Mouse (Mus musculus) urinary bladder, adult 18-20 months (tissue): ENCODE data around the gene Ambra1.

Source experiments
- DNase-seq, 2 experiments: peaks; one replicate each; pipeline ENCODE4 v3.0.0; 2022; ENCODE audit warnings: low spot score in 2 of 2, mixed read lengths in 2 of 2

Gene Ambra1

DNA sequence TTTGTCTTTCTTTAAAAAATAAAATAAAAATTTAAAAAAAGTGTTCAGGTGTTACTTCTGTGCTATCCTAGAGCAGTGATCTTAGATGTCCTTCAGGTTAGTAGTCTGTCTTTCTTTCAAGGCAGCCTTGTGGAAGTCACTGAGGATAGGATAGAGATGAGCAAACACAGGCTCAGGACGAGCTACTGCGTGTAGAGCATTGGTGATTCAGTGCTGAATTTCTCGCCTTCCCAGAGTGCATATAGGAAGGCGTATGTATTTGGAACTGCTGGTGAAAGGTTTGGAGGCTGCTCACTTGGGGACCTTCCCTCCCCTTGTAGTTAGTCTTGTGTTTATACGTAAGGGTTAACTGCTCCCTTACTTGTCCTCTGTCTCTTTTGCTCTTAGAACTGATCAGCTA, 5.3 kb downstream of the Ambra1 start:
- no peak for DNase-seq

DNA sequence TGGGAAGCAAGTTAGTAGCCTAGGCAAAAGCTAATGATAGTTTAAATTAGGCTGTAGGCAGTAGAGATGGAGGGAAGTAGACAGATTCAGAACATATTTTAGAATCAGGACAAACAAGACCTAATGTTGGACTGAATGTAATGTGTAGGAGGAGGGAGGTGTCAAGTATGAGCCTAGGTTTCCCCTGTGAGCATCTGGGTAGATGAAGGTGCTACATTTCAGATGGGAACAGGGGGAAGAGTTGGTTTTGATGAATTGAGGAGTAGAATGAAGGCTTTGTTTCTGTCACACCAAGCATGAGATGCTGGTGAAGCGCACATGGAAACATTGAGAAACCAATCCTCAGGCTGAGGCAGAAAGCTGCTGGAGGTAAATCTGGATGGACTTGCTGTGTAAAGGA, 9.7 kb downstream of the Ambra1 start:
- no peak for DNase-seq

DNA sequence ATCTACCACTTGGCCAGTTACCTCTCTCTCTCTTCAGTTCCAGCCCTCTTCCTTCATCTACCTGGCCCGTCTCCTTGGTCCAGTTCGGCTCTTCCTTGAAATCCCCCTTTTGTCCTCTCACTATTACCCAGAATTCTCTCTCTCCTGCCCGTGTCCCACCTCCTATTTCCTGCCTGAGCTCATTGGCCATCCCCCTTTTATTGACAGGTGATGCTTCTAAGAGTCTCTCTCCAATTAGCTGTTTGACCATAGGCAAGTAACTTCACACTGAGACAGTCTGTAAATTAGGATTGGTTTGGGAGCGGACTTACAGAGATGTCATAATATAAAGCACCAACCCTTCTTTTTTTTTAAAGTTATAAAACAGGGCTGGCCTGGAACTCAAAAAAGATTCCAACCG, 14.8 kb downstream of the Ambra1 start:
- no peak for DNase-seq

DNA sequence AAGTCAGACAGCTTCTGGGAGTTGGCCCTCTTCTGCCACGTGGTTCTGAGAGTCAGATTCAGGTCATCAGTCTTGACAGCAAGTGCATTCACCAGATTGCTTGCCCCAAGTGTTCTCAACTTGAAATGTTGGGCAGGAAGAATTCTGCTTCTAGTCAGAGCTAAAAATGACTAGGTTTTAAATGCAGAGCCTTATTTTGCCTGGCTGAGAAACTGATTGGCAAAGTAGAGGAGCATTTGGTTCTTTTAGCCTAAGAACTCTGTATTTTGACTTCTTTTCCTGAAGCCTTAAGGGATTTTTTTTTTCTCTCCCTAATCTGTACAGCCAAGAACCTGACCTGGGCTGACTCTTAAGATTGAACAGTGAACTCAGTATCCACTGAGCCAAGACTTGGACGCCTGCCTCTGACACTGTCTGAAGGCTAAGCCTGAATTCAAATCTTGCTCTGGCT, 19.9 kb downstream of the Ambra1 start:
- no peak for DNase-seq

DNA sequence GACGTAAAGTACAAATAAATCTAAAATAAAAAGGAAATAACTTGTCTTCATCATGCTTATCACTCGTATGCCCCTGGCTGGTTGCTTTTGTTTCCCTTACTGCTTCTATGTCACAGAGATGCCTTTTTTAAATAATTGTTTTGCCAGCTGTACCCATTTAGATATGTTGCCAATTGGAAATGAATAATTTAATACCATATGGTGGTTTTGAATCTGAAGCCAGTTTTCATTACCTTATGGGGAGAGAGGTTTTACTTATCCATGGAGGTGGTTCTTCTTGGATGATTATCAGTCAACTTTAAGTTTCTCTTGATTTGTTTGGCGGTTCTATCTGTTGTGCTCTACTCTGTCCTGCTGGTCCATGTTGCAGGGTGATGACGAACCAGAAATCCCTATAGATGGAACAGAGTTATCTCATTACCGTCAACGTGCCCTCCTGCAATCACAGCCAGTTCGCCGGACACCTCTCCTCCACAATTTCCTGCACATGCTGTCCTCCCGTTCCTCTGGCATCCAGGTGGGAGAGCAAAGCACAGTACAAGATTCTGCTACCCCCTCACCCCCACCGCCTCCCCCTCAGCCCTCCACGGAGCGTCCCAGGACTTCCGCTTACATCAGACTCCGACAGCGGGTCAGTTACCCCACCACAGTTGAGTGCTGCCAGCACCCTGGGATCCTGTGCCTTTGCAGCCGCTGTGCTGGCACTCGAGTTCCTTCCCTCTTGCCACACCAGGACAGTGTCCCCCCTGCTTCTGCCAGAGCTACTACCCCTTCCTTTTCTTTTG, 42.2 kb downstream of the Ambra1 start:
- no peak for DNase-seq

DNA sequence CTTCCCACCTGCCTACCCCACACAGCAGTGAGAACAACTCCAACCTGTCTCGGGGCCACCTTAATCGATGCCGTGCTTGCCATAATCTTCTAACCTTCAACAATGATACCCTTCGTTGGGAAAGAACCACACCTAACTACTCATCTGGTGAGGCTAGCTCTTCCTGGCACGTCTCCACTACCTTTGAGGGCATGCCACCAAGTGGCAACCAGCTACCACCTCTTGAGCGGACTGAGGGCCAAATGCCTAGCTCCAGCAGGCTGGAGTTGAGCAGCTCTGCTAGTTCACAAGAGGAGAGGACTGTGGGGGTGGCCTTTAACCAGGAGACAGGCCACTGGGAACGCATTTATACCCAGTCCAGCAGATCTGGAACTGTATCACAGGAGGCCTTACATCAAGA, 43.4 kb downstream of the Ambra1 start:
- no peak for DNase-seq

DNA sequence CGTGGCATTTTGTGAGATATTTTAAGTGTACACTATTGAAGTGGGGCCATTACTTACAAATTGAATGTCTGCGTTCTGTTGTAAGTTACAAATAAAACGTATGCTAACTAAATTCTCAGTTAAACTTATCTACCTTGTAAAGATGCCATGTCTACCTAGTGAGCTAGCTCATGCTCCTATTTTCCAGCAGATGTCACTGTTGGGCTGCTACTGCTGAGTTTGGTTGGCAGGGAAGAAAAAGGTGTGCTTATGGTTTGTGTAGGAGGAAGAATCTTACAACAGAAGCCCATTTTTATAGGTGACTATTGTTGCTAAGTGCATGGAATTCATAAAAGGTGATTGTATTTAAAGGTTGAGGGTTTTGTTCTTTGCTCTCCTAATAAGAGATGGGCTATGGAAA, 49.2 kb downstream of the Ambra1 start:
- no peak for DNase-seq

DNA sequence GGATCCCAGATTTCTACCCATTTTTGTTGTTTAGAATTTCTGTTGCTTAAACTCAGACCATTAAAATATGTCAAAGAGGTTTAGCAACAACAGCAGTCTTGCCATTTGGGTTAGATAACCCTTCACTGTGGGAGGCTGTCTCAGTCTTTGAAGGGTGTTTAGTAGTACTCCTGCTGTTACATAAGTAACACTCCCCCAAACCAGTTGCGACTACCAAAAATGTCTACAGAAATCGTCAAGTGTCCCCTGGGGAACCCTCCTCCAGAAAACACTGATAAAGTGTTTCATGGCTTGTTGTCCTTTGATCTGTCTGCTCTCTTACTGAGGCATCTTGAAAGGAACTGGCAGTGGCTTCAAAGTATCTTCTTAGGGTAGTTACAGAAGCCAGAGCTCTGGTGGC, 61.7 kb downstream of the Ambra1 start:
- no peak for DNase-seq

DNA sequence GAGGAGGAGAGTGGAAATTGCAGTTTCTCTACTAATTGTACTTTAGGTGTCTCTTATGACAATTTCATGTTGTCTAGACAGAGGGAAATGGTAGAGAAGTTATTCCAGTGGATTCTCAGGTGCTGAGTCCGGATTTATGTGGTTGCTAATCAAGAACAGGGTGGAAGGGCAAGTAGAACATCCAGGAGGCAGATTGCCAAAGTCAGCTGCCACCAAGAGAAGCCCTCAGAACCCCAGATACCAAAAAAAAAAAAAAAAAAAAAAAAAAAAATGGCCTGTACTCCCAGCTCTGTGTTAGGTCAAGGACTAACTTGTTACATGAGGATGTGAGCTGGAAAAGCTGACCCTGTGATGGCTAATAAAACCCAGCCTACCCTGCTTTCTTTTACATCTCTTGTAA, 62.4 kb downstream of the Ambra1 start:
- DNase-seq: no peak

DNA sequence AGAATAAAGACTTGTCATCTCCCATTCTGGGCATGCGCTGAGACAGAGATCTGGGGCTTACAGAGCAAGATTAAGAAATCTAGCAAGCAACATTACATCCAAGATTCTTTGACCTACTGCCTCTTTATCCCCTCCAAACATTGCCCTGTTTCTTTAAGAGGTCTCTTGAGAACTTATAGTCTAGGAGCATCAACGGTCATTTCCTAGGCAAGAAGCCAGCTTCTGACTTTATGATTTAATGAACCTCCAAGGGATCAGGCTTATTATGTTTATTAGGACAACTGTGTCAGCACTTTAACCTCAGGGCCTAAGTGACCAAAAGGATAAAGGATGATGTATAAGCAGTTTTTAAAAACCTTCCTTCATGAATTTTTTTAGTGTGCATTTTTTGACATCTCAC, 64.5 kb downstream of the Ambra1 start:
- DNase-seq: no peak

DNA sequence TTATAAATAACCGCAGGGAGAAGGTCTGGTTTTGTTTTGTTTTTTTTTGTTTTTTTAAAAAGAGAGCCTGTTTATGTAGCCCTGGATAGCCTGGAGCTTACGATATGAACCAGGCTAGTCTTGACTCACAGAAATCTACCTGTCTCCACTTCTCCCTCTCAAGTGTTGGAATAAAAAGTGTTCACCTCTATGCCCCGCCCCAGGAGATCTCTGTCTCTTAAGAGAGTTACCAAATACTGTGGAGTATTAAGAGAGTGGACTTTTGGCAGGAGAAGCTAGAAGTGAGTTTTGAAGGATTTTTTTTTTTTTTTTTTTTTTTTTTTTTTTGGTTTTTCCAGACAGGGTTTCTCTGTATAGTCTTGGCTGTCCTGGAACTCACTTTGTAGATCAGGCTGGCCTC, 65.2 kb downstream of the Ambra1 start:
- DNase-seq: no peak

DNA sequence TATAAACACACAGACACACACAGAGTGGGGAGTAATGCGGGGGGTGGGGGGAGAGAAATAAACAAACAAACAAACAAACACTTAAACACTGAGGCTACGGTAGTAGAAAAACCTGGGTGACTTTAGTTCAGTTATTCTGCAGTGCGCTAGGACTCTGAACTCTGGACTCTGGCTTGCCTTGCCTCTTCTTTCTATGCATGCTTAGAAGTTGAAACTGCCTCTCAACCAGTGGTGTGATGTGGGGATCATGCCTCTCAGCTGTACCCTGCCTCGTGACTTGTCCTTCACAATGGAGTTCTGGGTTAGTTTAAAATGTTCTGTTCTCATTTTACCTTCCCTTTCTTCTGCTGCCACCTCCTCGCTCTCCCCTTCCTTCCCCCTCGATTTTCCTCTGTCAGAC, 81.5 kb downstream of the Ambra1 start:
- DNase-seq: no peak

DNA sequence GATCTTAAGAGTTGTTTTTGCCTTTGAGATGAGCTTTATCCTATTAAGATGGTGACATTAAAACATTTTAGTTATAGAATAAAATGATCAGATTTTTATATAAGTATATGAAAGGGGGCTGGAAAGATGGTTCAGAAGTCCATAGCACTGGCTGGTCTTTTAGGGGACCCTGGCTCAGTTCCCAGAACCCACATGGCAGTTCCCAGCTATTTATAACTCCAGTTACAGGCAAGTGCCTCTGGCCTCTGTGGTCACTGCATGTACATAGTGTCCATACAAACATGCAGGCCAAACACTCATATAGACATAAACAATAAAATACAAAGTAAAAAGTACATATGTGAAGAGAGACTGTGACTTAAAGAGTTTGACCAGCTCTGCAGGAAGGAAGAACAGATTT, 86.8 kb downstream of the Ambra1 start:
- DNase-seq: no peak

DNA sequence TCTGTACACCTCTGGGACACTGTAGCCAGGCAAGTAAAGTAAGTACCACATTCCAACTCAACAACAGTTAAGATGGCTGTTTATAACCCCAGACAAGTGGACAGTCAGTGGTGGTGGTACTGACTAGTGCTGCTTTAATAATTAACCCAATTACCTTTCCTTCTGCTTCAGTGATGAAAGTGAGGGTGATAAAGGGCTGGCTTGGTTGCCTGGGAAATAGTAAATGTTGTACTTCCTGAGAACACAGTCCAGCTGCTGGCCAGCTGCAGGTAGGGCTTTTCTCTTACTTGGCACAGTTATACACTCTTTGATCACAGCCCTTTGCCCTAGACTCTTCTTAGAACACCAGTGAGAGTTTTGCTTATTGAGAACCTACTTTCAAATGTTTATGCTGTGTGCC, 102.3 kb downstream of the Ambra1 start:
- no peak for DNase-seq

DNA sequence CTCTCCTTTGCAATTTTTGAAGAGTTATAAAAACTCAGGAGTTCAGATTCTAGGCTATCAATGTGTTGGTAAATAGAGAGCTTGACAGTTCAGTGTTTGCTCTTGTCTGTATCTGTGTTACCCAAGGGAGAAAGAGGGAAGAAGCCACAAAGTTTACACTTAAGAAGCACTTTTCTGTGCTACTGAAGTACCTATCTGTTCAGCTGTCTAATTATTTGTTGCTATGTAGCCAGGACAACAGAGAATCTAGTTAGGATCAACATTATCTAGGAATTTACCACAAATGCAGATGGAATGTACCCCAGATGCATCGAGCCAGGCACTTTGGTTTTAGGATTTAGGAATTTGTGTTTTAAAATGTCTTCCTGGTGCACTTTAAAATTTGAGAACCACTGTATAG, 104.3 kb downstream of the Ambra1 start:
- no peak for DNase-seq

DNA sequence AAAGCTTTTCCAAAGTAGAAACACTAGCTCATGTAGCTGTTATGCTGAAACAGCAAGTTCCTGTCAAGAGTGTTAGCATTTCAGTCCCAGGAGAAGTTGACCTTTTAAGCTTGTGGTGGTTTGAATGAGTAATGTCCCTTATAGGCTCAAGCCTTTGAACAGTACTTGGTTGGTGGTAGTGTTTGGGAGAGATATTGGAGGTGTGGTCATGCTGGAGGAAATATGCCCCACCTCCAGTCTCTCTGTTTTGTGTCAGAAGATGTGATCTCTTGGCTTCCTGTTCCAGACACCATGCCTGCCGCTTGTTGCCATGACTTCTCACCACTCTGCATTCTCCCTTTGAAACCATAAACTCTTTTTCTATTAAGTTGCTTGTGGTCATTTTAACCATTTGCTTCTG, 105.1 kb downstream of the Ambra1 start:
- no peak for DNase-seq

DNA sequence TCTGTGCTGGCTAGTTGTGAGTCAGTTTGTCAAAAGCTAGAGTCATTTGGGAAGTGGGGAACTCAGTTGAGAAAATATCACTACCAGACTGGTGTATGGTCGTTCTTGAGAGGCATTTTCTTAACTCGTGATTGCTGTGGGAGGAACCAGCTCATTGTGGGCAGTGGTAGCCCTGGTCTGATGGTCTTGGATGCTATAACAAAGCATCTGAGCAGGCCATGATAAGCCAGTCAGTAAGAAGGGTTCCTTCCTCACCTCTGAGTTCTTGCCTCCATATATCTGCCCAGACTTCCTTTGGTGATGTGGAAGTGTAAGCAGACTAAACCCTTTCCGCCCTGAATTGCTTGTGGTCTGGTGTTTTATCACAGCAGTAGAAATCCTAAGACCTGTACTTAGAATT, 105.7 kb downstream of the Ambra1 start:
- no peak for DNase-seq

DNA sequence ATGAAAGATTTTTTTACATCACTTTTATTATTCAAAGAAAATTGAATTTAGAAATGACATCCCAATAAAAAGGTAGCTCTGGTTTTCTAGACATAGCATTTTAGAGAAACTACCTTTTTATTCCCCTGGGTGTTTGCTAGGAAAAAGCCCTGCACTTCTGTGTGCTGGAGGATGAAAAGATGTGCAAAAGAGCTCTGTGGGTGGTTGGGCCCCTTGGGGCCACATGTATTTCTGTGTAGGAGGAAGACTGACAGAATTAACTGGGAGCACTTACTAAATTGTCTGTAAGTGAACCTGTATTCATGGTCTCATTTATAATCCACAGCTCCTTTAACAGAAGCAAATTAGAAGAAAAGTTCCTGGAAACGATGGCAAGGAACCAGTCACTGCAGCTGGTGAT, 114.2 kb downstream of the Ambra1 start:
- DNase-seq: no peak

DNA sequence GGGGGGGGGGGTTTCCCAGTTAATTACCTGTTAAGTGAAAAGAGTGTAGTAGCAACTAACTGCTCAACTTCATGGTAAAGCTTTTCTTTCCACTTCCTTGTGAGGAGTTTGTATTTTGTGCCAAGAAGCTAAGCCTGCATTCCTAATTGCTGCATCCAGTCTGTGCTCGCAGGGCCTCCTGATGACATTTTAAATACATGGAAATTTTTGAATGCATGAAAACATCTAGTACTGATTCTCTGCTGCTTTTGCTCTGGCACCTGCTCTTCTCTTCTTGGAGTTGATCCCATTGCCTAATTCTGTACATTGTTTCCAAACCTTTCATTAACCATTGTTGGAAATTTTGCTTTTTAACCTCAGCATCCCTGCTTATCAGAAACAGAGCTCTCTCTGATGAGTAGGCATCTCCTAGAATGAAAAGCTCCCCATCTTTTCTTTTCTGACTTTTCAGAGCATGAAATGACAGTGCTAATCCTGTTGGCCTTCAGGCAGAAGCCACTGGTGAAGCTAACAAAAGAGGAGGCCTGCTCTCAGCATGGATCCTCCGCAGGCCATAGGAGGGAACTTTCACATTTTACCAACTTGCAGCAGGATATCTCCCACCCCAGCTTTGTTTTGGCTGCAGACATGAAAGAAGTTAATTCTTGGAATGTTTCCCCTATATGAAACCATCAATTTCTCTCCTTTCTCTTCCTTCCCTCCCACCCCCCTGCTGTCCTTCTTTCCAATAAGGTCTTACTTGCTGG, 122.7 kb downstream of the Ambra1 start:
- DNase-seq: no peak

DNA sequence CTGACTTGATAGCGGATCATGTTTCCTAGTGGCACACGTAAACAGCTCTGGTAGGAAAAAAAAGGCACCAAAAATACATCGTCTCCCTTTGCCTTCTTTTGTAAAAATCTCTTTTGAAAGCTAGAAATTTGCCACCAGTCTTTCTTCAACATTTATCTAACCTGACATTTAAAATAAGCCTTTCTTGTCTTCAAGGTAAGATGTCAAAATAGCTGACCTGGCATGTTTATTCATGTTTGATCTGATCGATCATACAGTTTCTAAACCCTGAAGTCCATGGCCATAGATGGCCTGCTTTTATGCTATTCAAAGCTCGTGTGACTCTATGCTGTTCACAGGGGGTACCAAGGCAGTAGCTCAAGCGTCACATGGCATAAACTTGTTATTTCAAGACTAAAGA, 124.6 kb downstream of the Ambra1 start:
- DNase-seq: no peak

DNA sequence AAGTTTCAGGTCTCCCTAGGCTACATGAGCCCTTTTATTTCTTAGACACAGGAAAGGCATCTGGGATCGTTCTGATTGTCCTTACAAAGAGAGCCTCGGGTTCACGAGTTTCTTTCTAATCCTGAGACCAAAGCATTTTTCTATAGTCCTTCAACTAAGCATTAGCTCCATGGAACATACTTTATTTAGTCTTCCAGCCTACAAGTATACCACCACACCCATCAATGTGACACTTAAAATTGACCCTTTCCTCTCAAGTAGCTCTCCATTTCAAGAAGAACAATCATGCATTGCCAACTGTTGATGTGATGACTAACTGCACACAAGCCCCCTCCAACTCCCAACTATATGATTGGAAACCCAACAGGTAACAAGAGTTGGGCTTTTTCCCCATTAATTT, 127.0 kb downstream of the Ambra1 start:
- no peak for DNase-seq

DNA sequence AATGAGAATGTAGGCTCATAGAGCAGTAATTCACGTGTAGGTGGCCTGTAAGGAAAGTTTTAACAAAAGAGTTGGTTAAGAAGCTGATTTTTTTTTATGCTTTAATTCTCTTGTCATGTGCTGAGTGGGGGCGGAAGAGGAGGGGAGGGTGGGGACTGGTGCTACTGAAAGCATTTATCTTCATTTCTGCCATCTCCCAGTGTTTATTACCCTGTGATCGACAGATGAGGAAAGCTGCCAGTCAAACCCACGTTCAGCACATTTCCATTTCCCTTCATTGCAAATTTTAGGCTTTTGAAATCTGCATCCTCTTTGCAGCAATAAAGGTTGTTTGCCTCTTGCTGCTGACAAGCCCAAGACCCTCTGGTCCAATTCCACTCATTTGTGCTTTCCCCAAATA, 129.5 kb downstream of the Ambra1 start:
- DNase-seq: no peak

DNA sequence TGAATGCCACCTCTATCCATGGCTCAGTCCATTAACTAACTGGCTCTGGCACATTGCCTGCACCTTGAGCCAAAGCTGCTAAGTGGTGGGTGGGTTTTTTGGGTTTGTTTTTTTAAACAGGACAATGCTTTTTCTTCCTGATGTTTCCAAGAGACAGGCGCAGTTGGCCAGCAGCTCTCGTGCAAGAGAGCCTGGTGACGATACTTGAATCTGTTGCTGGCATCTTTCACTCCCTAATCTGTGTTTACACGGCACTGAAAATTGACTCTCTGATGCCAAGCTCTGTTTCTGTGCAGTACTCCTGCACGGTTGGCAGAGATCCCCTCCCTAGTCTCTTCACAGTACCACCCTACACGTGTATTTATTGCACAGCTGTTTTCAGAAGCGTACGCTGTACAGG, 140.8 kb downstream of the Ambra1 start:
- peak; percentile 1 to 5 for DNase-seq

DNA sequence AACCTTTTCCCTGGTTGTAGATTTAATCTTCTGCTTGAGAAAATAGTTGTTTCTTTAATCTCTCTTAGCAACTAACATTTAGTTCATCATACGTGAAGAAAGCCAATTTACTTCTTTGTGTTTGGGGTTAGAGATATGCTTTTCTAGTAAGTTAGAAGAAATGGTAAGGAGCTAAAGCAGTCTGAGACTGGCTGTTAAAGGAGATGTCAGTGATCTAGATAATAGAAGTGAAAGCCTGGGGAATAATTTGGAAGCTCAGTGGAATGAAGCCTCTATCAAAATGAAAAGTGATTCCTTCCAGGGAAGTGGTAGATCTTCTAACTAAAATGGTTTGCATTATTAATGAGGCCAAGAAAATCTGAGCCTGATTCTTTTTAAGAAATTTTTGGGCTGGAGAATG, 141.3 kb downstream of the Ambra1 start:
- DNase-seq: no peak
